Mouse (Mus musculus): Measurements from ENCODE around the gene Fgf6.

Gene Fgf6

DNA sequence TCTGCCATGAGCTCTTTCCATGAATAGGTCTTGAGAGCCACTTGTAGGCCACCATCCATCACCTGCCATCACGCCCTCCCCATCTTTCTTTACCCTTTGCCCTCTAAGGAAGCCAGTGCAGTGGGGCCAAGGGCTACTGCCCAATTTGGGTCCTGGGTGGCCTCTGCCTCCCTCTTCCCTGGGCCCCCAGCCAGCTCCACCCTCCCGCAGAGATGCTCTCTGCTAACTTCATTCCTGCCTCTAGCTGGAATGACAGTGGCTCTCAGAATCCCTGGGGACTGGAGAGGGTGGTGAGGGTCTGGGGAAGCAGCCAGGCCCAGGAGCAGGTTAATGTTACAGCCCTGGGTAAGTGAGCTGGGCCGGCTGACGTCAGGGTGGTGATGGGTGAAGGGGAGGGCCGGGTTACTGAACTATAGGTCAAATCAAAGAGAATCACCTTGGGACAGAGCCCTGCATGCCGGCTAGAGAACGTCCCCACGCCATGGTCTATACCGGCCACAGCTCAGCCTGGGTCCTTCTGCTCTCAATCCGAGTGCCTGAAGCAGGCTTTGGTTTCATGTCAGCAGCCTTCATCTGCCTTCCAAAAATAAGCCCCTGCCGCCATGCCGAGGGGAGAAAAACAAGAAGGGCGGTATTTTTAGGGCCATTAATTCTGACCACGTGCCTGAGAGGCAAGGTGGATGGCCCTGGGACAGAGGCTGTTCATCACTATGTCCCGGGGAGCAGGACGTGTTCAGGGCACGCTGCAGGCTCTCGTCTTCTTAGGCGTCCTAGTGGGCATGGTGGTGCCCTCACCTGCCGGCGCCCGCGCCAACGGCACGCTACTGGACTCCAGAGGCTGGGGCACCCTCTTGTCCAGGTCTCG lies at the start of gene Fgf6:
Gene Fgf6 (plus strand): TSS at position 681 of the 865 bp plus-strand sequence.
- DNase-seq (ENCODE audit: low spot score) = no peak

DNA sequence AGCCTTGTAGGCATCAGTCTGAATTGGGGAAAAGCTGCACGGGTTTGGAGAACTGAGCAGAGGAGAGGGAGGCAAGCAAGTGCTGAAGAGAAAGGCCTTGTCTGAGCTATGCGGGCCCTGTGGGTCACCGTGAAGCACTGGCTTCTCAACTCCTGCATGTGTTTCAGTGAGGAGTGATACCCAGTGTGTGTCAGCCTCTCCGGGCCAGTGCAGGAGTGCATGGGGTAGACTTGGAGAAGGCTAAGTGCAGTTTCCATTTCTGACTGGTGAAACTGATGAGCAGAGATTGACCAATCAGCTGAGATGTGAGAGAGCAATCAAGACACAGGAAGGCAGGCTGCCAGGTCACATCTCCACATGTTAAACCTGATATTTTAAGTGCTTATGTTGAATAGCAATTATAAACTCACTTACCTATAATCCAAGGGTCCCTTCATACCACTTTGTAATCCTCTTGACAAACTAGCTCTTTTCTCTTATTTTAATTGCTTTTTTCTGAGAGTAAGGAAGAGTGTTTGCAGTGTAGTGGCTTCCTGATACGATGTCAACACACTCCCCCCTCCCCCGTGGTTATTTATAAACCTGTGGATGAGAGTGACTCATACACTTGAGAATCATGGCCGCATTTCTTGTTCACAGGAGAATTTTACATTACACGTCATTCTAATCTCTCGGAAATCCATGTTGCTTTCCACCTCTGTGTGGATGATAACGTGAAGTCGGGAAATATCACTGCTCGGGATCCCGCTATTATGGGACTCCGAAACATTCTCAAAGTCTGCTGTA lies 49.0 kb upstream of the Fgf6 start:
- no peak for DNase-seq (ENCODE audit: low spot score)

DNA sequence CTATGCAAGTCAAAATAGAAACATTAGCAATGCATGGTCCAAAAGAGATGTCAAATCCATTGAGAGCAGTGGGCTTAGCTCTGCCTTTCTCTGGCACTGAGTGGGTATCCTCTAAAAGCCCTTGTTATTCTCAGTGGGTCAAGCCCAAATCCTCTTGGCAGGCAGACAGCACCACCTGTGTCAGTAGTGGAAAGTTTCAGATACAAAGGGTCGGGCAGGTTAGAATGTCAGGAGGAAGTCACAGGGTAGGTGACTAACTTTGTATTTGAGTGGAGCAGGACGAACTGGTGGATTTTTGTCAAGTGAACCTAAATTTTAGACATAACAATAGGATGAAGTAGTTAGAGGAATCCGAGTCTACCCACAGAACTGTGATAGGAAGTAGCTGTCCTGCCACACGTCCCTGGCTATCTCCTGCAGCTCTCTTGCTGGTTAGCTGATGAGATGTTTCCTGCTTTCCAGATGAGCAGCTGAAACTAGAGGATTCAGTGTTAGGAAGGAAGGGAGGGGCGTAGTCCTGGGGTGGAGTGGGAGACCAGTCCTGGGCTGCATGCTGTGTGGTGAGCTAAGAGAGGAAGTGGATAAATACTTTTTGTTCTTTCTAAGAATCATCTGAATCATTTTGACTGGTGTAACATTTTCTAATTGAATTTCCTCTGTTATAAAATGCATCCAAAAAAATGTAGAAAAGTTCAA lies 33.7 kb upstream of the Fgf6 start:
- DNase-seq (ENCODE audit: low spot score) = no peak

DNA sequence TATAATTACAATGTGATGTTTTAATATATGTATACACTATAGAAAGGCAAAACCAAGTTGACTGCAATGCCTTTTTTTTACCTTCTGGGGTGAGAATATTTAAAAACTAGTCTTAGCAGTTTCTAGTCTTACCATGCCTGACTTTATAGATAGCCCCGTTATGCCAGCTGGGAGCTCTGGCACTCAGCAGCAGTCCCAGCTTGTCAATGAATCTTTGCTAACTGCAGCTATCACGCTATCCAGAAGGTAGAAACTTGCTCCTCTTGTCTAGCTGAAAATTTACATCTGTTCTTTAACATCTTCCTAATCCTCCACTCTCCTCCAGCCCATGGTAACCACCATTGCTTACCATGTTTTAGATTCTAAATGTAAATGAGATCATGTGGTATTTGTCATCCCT lies 21.7 kb upstream of the Fgf6 start:
- no peak for DNase-seq (ENCODE audit: low spot score)

DNA sequence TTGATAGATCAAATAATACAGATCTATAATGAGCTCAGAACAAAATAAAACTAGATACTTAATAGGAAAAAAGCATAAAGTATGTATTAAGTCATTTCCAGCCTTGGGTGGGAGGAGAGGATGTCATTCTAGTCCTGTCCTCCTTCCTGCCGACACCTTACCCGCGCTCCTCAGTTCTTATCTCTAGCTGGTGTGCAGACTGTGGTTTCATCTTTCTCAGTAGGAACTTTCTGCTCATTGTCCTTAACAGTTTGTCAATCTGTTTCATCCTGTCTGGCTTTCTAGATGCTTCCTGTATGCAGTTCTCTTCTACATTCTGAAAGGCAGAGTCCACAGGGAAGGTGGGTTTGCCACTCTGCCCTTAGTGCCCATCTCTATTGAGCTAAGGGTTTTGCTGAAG lies 19.9 kb upstream of the Fgf6 start:
- DNase-seq (ENCODE audit: low spot score) = no peak

DNA sequence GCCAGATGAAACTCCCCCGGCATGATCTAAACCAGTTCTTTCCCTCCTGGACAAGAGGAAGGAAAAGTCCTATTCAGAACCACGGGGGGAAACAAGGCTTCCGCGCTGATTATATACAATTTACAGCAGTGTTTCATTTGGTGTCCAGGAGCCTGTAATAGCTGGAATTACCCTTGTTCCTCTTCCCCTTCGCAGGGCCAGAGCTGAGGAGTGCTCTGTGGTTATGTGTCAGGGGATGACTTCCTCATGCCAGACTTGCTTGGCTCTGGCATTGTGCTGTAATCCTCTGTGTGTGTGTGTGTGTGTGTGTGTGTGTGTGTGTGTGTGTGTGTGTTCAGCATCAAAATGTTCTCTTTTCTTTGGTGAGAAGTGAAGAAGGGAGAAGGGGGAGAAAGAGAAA lies 19.0 kb upstream of the Fgf6 start:
- DNase-seq (ENCODE audit: low spot score) = no peak

DNA sequence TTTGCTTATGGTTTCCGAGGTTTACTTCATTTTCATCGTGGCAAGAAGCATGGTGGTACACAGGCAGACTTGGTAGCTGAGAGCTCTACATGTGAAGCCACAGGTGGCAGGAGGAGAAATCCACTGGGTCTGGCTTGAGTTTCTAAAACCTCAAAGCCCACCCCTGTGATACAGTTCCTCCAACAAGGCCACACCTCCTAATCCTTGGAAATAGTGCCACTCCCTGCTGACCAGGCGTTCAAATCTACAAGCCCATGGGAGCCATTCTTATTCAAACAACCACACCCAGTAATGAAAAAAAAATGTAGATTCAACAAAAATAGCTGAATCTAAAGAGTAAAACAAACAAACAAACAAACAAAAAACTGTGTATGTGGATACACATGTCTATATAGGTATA lies 9.7 kb upstream of the Fgf6 start:
- no peak for DNase-seq (ENCODE audit: low spot score)

DNA sequence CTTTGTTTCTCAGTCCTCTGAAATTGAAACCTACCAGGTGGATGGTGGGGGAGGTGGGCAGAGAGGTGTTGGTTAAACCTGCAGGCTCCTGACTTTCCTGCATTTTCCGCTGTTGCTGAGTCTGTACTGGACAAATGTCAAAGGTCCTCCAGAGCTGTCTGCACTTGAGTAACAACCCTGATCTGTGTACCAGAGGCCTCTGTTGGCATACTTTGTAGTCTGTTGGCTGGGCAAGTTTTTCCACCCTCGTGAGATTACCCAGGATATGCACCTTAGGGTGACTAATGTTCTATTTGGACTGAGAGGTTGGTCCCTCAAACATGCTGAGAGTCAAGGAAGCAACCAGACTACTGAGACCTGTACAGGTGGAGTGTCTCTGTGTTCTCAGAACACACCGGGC lies 8.8 kb upstream of the Fgf6 start:
- no peak for DNase-seq (ENCODE audit: low spot score)

DNA sequence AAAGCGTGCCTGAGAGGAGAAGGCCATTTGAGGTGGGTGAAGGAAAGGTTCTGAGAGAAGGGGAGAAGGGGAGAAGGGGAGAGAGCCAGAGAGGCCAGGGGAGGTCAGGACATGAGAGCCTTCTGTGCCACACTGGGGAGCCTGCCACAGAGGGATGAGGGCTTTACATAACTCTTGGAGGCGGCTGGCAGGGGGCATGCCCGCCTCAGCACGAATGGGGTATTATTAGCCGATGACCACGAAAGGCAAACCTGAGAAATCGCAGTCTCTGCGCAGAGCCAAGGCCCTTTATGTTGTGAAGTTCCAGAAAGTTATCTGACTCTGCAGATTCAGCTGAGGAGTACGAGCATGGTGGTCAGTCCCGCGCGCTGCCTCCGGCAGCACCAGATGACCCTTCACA lies 5.4 kb upstream of the Fgf6 start:
- DNase-seq (ENCODE audit: low spot score) = no peak

DNA sequence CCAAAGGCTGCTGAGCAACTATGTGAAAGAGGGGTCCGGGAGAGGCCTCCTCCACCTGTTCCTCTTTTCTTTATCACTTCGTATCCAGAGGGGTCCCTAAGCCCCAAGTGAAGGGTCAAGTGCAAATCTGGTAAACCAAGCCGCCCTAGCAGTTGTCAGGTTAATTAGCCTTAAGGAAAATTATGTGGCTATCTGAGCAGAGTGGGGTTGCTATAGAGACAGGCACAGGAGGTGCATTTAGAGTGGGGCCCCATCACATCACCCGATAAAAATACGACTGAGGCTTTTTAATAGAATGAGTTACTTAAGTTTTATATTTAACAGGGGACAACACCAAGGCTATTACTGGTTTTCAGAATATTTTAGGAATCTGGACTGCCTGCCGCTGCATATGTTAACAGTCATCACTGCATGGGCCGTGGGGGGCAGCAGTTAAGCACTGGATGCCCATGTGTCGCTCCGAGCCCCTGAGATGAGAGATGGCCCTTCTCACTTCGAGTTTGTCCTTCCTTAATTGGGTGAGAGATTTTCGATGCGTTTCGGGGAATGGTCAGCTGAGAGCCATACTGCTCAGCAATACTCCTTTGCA lies 3.3 kb upstream of the Fgf6 start:
- DNase-seq (ENCODE audit: low spot score) = no peak

DNA sequence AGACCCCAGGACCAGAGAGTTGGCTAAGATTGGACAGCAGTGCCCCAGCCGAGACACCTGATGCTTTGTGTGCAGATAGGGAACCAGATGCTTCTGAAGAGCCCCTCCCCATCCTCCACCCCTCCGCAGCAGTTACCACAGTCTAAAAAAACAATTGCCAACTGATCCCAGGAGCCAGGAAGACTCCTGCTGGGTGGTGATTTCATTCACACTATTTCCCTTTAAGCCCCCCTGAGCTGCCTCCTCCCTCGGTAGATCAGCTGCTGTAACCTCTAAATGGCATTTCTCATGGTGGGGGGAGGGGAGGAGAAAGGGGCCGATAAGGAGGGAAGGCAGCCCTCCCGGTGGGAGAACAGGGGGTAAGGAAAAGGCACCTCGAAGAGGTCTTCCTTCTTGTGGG lies 3.9 kb downstream of the Fgf6 start:
- no peak for DNase-seq (ENCODE audit: low spot score)

DNA sequence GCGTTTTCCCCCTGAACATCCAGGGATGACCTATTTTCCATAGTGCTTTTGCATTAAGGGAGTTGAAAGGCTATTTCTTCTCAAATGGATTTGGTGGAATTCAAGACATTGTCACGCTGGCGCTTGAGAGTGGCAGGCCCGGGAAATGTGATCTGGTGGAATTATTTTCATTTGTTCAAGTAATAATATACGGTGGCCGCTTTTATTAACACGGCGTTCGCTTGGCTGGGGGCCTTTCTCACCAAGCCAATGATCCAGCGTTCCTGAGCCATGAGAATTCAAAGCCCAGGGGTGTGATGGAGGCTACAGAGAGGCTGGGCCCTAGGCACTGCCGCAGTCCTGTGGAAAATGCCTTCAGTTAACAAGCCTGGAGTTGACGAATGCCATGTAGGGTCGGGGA lies 5.0 kb downstream of the Fgf6 start:
- DNase-seq (ENCODE audit: low spot score) = no peak

DNA sequence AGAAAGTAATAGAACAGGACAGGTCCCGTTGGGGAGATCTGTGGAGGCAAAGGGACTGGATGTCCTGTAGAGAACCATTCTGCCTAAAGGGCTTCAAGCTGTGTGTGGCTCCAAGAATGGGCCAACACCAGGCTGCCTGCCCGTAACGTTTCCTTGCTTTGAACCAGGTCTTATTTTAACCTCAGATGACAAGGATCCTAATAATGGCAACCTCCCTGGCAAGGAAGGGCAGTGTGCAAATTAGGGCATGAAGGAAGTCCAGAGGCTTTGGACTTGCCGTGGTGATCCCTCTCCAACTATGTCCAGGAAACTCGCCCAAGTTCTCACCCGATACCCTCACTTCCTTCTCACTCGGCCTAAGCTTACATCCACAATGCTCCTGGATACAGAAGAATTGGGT lies 9.4 kb downstream of the Fgf6 start:
- no peak for DNase-seq (ENCODE audit: low spot score)

DNA sequence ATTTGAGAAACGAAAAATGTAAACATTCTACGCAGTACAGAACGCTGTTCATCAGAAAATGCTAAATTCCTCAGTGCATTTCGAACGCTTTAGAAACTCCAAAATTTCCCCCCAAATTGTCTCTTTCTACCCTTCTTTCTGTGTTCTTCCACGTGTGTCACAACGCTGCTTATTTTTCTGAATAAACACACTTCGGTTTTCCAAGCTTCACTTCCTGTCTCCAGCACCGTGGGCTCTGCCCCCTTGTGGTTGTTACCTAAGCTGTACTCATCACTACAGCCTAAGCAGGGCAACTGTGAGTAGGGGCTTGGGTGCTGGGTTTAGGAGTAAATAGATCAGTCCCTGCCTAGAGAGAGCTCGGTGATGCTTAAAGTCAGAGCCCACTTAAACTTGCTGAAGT lies 19.4 kb downstream of the Fgf6 start:
- no peak for DNase-seq (ENCODE audit: low spot score)

DNA sequence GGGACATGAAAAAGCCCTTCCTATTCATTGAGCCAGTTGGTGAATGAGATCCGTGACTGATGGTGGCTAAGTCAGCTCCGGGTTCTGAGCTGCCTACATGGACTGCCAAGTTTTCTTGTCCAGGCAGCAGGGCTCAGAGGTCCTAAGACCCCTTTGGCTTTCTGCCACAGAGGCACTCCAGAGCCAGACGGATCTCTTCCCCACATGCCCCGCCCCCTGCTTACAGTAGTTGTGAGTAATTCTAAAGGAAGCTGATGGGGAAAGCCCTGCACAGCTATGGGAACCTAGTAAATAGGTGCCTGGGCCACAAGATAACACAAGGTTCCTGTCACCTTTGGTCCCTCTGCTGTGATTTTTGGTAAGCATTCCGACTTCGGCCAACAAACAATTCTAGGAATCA lies 29.5 kb downstream of the Fgf6 start:
- DNase-seq (ENCODE audit: low spot score) = peak; percentile 44

DNA sequence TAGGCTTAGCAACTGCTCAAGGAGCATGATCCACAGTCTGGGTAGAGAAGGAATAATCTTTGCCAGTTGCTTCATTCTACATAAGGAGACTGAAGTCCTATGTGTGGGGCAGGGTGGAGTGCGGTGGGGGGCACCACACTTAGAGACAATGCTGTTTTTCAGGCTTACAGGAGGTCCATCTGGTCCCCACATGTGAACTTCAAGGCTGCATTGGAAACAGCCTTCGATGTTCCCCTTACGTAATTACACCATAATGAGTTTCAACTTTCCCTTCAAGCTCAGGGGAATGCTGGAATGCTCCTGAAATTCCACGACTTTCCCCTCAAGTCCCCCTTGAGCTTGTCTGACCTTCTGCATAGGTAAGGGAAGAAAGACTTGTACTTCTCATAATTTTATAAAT lies 35.5 kb downstream of the Fgf6 start:
- DNase-seq (ENCODE audit: low spot score) = no peak

DNA sequence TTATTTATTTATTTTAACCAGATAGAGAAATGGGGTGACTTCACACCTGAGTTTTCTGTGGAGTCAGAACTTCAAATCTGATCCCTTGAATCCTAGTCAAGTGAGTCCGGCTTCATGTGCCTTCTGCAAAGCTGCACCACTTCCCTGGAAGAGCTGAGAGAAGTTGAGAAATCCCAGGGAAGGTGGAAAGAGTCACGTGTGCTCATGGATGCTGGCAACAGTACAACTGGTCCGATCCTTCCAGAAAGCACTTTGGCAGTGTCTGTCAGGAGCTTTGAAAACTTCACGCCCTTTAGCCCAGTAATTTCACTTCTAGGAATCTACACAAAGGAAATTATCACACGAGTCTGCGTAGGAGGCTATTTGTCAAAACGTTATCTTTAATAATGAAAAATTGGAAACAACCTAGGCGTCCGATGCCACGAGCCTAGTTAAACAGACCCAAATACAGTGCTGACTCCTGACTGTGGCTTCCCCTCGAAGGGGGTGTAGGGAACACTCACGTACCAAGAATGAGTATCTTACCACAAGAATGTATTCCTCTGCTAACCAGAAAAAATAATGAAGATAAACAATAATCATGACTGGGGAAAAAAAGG lies 41.7 kb downstream of the Fgf6 start:
- DNase-seq (ENCODE audit: low spot score) = no peak

DNA sequence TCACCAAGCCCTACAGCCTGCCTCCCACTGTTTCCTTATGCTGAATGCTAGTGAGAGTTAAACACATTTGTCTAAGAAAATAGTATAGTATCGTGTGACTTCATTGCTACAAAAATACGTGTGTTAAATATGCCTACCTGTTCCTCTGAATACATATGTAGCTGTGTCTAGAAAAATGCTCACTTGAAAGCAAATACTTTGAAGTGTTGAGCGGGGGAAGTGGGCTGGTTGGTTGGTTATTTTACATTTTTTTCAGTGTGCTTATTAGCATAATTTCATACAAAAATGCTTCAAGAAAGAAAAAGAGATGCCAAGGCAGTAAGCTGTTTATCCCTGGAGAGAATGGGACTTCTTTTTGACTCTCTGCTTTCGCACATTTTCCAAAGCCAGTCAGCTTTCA lies 44.6 kb downstream of the Fgf6 start:
- DNase-seq (ENCODE audit: low spot score) = no peak

DNA sequence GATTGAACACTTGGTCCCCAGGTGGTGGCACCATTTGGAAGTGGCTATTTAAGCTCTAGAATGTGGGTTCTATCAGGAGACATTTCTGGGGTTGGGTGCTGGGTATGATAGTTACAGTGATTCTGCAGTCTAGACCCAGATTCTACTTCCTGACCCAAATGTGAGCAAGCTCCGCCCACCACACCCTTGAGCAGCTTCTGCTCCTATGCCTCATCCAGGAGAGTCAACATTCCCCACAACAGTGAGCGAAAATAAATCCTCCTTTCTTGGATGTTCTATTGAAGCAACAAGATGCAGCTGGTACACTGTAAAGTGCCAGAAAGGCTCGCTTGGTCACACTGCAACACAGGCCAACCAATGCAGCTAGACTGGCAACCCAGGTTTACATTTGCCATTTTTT lies 48.5 kb downstream of the Fgf6 start:
- DNase-seq (ENCODE audit: low spot score) = no peak

DNA sequence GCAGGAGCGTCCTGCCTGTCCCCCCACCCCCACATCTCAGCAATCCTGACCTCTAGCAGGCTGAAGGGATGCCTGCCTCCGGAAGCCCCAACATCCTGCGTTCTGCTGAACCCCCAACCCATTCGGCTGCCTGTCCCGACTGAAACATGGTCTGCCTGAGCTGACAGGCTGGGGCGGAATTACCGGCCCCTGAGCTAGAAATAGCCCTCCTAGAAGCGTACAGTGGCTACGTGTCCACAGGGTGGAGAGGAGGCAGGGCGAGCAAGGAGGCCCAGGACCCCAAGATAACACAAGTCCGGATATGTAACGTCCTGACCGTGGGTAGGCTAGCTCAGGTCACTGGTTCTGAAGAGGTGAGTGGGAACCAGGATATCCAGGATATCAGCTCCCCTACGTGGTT lies 49.4 kb downstream of the Fgf6 start:
- DNase-seq (ENCODE audit: low spot score) = no peak

DNA sequence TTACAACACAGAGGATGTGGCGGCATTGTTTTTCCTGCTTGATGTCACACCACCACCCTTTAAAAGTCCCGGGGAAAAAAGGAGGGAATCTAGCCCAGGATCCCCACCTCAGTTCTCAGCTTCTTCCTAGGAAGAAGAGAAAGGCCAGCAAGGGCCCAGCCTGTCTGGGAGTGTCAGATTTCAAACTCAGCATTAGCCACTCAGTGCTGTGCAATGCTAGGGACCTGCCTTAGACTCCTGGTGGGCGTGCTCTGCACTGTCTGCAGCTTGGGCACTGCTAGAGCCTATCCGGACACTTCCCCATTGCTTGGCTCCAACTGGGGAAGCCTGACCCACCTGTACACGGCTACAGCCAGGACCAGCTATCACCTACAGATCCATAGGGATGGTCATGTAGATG lies 57.4 kb downstream of the Fgf6 start, which contains the start of gene Fgf23:
Gene Fgf23 (plus strand): TSS at position 86 of the 400 bp plus-strand sequence.
- no peak for DNase-seq (ENCODE audit: low spot score)

All from testis, postnatal 10 days (tissue).